Mouse (Mus musculus): ENCODE measurements around the gene Srm. TPM values are rescaled to one million over a fixed set of nuclear protein-coding genes. Genes with fewer than 3 reads are reported as not detected.

The Srm gene
- polyA plus RNA-seq, 1 experiment: 143 TPM

DNA sequence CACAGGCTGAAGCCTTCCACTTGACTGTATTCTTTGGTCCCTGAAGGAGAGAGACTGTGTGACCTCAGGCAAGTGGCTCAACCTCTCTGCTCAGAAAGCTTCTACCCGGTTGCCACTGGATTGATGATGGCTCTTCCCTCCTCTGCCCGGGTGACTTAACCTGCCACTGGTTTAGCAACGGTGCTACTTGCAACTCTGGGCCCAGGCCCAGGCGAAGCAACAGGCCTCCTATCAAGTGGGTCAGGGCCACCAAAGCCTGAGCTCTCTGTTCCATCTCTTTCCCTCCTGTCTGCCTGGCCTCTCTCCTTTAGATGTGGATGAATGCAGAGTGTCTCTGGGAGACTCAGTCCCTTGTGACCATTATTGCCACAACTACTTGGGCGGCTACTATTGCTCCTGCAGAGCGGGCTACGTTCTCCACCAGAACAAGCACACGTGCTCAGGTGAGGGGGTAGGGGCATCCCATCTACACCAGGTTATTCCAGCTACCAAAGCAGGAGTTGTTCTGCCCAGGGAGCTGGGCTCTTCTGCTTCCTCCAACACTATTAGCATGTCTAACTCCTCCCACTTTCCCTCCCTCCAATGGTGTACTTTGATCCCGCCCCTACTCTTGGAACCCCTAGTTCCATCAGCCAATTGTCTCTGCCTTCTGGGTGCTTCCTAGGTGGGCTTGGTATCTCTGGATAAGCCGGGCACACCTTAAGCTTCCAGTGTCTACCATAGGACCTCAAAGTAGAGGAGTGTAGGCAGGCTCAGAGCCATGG, 12.3 kb downstream of the Srm start:
- H3K4me3 ChIP-seq (ENCODE audit: low read depth, low read length): peak overlapping the region; percentile 22; the same call in 1 of the 2 replicates
- H3K9ac ChIP-seq (ENCODE audit: low read depth, poor library complexity, severe bottlenecking): no peak overlapping the region
- no peaks in the 10 kb centered on the region for H3K36me3 ChIP-seq (ENCODE audit: control insufficient read depth, insufficient read depth, low read length, poor library complexity, severe bottlenecking)
- H3K9me3 ChIP-seq (replicated peaks; ENCODE audit: control insufficient read depth, insufficient read depth, low read length, poor library complexity, severe bottlenecking): no peaks in the 10 kb centered on the region
- peaks cover 17% of the 10 kb centered on the region for H3K4me1 ChIP-seq (ENCODE audit: control insufficient read depth, insufficient read depth, low read length)
- TF ChIP-seq POLR2A (IDR thresholded peaks at IDR 0.05; ENCODE audit: insufficient read depth, low read length) (peak; percentile 70), EP300 (IDR thresholded peaks at IDR 0.05; ENCODE audit: insufficient read depth, low read depth, low read length) (no peak), CTCF (IDR thresholded peaks at IDR 0.05; ENCODE audit: low read depth, low read length) (no peak)
- H3K27ac ChIP-seq (ENCODE audit: insufficient read depth, low read length): peak overlapping the region; percentile 30
- H3K27me3 ChIP-seq (ENCODE audit: control insufficient read depth, insufficient read depth, low read length, poor library complexity, severe bottlenecking): no peaks in the 10 kb centered on the region

DNA sequence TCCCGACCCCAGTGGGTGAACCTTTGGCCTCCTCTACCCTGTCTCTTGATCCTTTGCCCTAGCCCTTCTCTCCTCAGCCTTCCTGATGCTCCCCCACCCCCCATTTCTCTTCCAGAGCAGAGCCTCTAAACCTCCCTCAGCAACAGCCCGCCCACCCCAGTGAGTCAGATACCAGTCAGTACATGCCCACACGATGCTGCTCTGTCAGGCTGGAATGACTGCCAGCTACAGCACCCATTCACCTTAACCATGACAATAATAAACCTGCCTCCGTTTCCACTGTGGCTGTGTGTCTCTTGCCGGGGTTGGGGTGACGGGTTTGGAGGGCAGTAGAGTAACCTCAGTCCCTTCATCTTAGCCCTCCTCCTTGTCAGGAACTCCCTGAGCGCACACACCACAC, 12.8 kb downstream of the Srm start:
- Histone ChIP-seq H3K27me3 (ENCODE audit: control insufficient read depth, insufficient read depth, low read length, poor library complexity, severe bottlenecking) (no peaks in the 10 kb centered on the region), H3K4me3 (ENCODE audit: low read depth, low read length) (no peak overlapping the region), H3K9ac (ENCODE audit: low read depth, poor library complexity, severe bottlenecking) (no peak overlapping the region), H3K27ac (ENCODE audit: insufficient read depth, low read length) (no peak overlapping the region), H3K4me1 (ENCODE audit: control insufficient read depth, insufficient read depth, low read length) (peaks cover 17% of the 10 kb centered on the region), H3K9me3 (replicated peaks; ENCODE audit: control insufficient read depth, insufficient read depth, low read length, poor library complexity, severe bottlenecking) (no peaks in the 10 kb centered on the region), H3K36me3 (ENCODE audit: control insufficient read depth, insufficient read depth, low read length, poor library complexity, severe bottlenecking) (no peaks in the 10 kb centered on the region)
- TF ChIP-seq POLR2A (IDR thresholded peaks at IDR 0.05; ENCODE audit: insufficient read depth, low read length): no peak
- TF ChIP-seq CTCF (IDR thresholded peaks at IDR 0.05; ENCODE audit: low read depth, low read length): no peak
- no peak for TF ChIP-seq EP300 (IDR thresholded peaks at IDR 0.05; ENCODE audit: insufficient read depth, low read depth, low read length)

DNA sequence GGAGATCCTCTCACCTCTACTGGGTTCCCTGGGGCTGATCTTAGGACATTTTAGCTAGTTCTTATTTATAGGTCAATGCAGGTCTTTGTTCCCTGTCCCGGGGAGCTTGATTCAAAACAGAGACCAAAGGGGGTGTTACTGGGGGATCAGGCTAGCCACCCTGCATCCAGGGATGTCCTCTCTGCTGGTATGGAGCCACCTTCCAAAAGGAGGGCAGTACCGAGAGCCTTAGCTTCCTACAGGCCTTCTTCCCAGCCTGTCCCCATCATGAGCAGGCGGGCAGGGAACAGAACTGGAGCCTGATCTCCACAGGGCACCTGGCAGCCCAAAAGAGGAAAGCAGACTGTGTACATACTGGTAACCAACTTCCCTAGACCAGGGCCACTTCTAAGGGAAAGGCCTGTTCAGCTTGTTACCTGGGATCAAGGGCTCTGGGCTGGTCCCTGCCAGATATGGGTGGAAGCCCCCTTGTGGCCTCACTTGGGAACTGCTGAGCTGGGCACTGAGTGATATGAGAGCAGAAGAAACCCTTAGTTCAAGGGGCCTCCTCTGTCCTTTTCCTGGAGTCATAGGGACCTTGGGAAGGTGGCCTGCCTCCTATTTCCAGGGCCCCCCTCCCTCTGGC, 13.3 kb downstream of the Srm start:
- Histone ChIP-seq H3K27ac (ENCODE audit: insufficient read depth, low read length) (no peak overlapping the region), H3K36me3 (ENCODE audit: control insufficient read depth, insufficient read depth, low read length, poor library complexity, severe bottlenecking) (no peaks in the 10 kb centered on the region), H3K9me3 (replicated peaks; ENCODE audit: control insufficient read depth, insufficient read depth, low read length, poor library complexity, severe bottlenecking) (no peaks in the 10 kb centered on the region), H3K4me1 (ENCODE audit: control insufficient read depth, insufficient read depth, low read length) (peaks cover 17% of the 10 kb centered on the region), H3K27me3 (ENCODE audit: control insufficient read depth, insufficient read depth, low read length, poor library complexity, severe bottlenecking) (no peaks in the 10 kb centered on the region), H3K4me3 (ENCODE audit: low read depth, low read length) (no peak overlapping the region), H3K9ac (ENCODE audit: low read depth, poor library complexity, severe bottlenecking) (no peak overlapping the region)
- TF ChIP-seq POLR2A (IDR thresholded peaks at IDR 0.05; ENCODE audit: insufficient read depth, low read length): no peak
- TF ChIP-seq EP300 (IDR thresholded peaks at IDR 0.05; ENCODE audit: insufficient read depth, low read depth, low read length): no peak
- TF ChIP-seq CTCF (IDR thresholded peaks at IDR 0.05; ENCODE audit: low read depth, low read length): peak; percentile 67

DNA sequence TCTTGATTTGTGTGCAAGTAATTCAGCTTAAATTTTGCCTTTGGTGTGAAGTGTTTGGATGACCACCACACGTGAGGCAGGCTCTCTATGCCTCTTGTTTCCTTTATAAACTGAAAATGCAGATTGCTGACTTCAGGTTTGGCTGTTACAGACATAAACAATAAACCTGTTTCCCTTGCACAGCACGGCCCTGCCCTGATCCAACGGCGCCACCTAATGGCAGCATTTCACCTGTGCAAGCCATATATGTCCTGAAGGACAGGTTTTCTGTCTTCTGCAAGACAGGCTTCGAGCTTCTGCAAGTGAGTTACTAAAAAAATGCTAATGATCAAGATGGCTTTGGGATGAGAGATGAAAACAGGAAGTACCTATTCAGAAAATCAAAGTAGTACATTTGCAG, 16.5 kb downstream of the Srm start:
- Histone ChIP-seq H3K4me3 (ENCODE audit: low read depth, low read length) (no peak overlapping the region), H3K4me1 (ENCODE audit: control insufficient read depth, insufficient read depth, low read length) (peaks cover 10% of the 10 kb centered on the region), H3K27ac (ENCODE audit: insufficient read depth, low read length) (no peak overlapping the region), H3K36me3 (ENCODE audit: control insufficient read depth, insufficient read depth, low read length, poor library complexity, severe bottlenecking) (0 out of 2 replicates have a peak, but pooled peaks cover 2% of the 10 kb centered on the region), H3K9ac (ENCODE audit: low read depth, poor library complexity, severe bottlenecking) (no peak overlapping the region), H3K9me3 (replicated peaks; ENCODE audit: control insufficient read depth, insufficient read depth, low read length, poor library complexity, severe bottlenecking) (no peaks in the 10 kb centered on the region), H3K27me3 (ENCODE audit: control insufficient read depth, insufficient read depth, low read length, poor library complexity, severe bottlenecking) (no peaks in the 10 kb centered on the region)
- TF ChIP-seq CTCF (IDR thresholded peaks at IDR 0.05; ENCODE audit: low read depth, low read length) (peak; percentile 99), EP300 (IDR thresholded peaks at IDR 0.05; ENCODE audit: insufficient read depth, low read depth, low read length) (no peak)

DNA sequence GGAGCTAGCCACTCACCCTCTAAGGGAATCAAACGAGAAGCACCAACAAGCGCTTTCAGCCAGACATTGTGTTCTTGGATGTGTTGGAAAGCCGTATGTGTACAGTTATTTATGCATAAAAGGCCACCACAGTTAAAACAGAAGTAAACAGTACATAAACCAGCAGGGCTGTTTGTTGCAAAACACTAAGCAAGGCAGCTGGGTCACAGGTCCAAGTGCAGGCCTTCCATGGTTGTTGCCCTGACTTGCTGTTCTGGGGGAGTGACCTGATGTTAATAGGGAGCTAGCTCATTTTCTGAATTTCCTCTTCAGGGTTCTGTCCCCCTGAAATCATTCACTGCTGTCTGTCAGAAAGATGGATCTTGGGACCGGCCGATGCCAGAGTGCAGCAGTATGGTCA, 18.5 kb downstream of the Srm start:
- no peak overlapping the region for H3K4me3 ChIP-seq (ENCODE audit: low read depth, low read length)
- H3K9ac ChIP-seq (ENCODE audit: low read depth, poor library complexity, severe bottlenecking): no peak overlapping the region
- peaks cover 14% of the 10 kb centered on the region for H3K36me3 ChIP-seq (ENCODE audit: control insufficient read depth, insufficient read depth, low read length, poor library complexity, severe bottlenecking)
- H3K27ac ChIP-seq (ENCODE audit: insufficient read depth, low read length): no peak overlapping the region
- no peak for TF ChIP-seq EP300 (IDR thresholded peaks at IDR 0.05; ENCODE audit: insufficient read depth, low read depth, low read length)
- TF ChIP-seq POLR2A (IDR thresholded peaks at IDR 0.05; ENCODE audit: insufficient read depth, low read length): no peak
- TF ChIP-seq CTCF (IDR thresholded peaks at IDR 0.05; ENCODE audit: low read depth, low read length): no peak
- no peaks in the 10 kb centered on the region for H3K9me3 ChIP-seq (replicated peaks; ENCODE audit: control insufficient read depth, insufficient read depth, low read length, poor library complexity, severe bottlenecking)
- peaks cover 2% of the 10 kb centered on the region for H3K4me1 ChIP-seq (ENCODE audit: control insufficient read depth, insufficient read depth, low read length)
- no peaks in the 10 kb centered on the region for H3K27me3 ChIP-seq (ENCODE audit: control insufficient read depth, insufficient read depth, low read length, poor library complexity, severe bottlenecking)

All from ES-Bruce4 (cell line).